Mouse (Mus musculus) stomach, adult 2 months (tissue): ENCODE data around the gene Mrgpra2a. TPM values are rescaled to one million over a fixed set of nuclear protein-coding genes. Genes with fewer than 3 reads are reported as not detected.

Source experiments
- polyA plus RNA-seq: library from polyadenylated mRNA; depleted of rRNA; stranded (reverse); fragments of >200 nt; gene quantifications from 2 replicates; pipeline ENCODE4 v1.2.3, GENCODE M21; 2012; rRNA removed

Gene Mrgpra2a
- not detected in 2 replicates for polyA plus RNA-seq

GRCm38 (mm10) chr7:47452015-47452414 is at the start of gene Mrgpra2a:
Gene Mrgpra2a (minus strand): TSS chr7:47452139.

Other genes with a start within 250 kb of the Mrgpra2a start
- gene Mrgpra6, start 247.2 kb downstream of the Mrgpra2a start, polyA plus RNA-seq, result not detected in 2 replicates
- gene Mrgpra9, start 199.3 kb downstream of the Mrgpra2a start, polyA plus RNA-seq, result 0.09 and 0.13 TPM in 2 replicates
- gene Mrgpra1, start 97.9 kb downstream of the Mrgpra2a start, polyA plus RNA-seq, result not detected in 2 replicates
- not detected in 2 replicates for gene Mrgpra2b, start 76.7 kb upstream of the Mrgpra2a start, polyA plus RNA-seq
- gene Mrgpra3, start 149.2 kb upstream of the Mrgpra2a start, polyA plus RNA-seq, result not detected in 2 replicates